Mouse (Mus musculus) brown adipose tissue, adult 24 weeks (tissue): ENCODE data around the gene Slc22a21. TPM values are rescaled to one million over a fixed set of nuclear protein-coding genes. Genes with fewer than 3 reads are reported as not detected.
A peak's percentile ranks its signal among the peaks of the same experiment; 100 is the strongest.
"Not testable (repeated sequence)": the region's sequence is repeated elsewhere in the genome, so short reads cannot be mapped to it uniquely, and the experiment has no call there.

Source experiments
- H3K27ac ChIP-seq: fragments of 200-500 bp; replicated peaks from 2 replicates; pipeline ENCODE4 v1.5.1; 2012; ENCODE audit warnings: low read depth, mild to moderate bottlenecking, low read length
- H3K4me1 ChIP-seq: fragments of 200-500 bp; 2 replicates; pipeline ENCODE4 v1.6.1; 2012; ENCODE audit warnings: low read length, mixed read lengths; ENCODE audit not compliant: control insufficient read depth, insufficient read depth, insufficient read length
- H3K4me3 ChIP-seq: fragments of 200-500 bp; 2 replicates; pipeline ENCODE4 v1.5.1; 2012; ENCODE audit warnings: low read depth, mild to moderate bottlenecking, low read length, moderate library complexity; ENCODE audit not compliant: insufficient read depth
- polyA plus RNA-seq: library from polyadenylated mRNA; stranded (reverse); fragments of >200 nt; gene quantifications from 2 replicates; pipeline ENCODE4 v1.2.4, GENCODE M21; 2012; ENCODE audit not compliant: missing spikeins, insufficient read depth, insufficient read length

The Slc22a21 gene
- polyA plus RNA-seq, 1 experiment = 1.4 TPM

DNA sequence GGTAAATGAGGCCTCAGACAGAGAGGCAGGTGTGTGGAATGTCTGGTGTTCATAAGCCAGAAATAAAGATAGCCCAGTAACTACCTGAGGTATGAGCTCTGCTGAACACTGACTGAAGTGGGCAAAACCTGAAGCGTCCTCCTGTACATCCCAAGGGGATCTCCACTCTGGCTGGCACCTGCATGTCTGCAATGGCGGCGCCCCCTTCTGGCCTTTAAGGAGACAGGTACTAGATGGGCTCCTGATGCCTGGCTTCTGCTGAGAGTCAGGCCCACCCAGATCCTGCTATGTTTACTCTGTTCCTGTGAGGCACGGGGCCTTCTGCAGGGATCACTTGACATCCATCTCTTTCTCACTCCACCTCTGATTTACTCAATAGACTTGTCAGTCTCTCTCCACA lies 22.0 kb downstream of the Slc22a21 start:
- not testable (repeated sequence) for H3K4me3 ChIP-seq, H3K4me1 ChIP-seq, H3K27ac ChIP-seq

DNA sequence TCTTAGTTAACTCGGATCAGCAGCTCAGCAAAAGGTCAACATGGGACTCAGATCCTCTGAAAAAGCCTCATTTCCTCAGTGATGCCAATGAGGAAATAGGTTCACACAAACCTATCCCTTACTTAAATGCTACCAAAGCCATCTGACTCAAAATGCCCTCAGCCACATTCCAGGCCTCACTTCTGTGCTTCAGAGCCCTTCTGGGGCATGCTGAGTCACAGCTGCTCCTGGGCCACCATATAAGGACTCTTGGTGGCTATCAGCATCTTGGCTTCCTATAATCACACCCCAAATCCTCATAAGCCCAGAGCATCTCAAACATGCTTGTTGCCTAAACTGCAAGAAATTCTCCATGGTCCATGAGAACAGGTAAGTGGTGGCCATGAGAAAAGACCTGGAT lies 23.5 kb downstream of the Slc22a21 start:
- Histone ChIP-seq H3K27ac (no peak overlapping the region), H3K4me1 (no peaks in the 10 kb centered on the region), H3K4me3 (no peak overlapping the region)

DNA sequence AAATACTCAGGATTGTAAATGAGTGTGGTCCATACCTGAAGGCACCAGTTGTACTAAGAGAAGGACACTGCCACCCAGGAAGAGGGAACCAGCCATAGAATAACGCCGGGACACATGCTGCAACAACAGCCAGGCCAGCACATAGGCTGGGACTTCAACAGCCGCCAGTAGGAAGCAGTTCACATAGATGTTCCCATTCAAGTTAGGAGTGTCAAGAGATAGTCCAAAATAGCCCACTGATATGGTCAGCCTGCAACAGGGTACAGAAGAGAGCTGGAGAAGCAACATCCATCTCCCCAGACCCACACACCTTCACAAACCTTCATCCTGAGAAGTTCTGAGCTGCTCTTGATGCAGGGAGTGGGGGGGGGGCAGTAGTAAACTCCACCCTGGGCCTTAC lies 25.5 kb downstream of the Slc22a21 start:
- Histone ChIP-seq H3K4me1 (no peaks in the 10 kb centered on the region), H3K4me3 (no peak overlapping the region), H3K27ac (no peak overlapping the region)

DNA sequence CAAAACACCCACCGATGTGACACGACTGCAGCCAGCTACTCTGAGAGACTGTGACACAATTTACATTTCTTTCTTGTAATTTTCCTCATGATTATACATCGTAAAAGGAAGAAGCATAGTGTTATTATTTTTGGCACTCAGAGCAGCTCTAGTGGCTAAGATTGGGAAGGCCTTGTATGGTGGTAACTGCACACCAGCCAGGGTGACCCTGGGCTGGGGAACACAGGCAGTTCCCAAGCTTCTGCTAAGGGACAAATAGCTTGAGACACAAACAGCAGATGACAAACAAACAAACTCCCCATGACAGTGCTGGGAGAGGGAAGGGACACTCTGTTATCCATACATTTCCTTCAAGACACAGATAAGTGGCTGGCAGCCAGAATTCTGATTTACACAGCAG lies 30.0 kb downstream of the Slc22a21 start:
- H3K4me1 ChIP-seq, H3K27ac ChIP-seq: not testable (repeated sequence)

DNA sequence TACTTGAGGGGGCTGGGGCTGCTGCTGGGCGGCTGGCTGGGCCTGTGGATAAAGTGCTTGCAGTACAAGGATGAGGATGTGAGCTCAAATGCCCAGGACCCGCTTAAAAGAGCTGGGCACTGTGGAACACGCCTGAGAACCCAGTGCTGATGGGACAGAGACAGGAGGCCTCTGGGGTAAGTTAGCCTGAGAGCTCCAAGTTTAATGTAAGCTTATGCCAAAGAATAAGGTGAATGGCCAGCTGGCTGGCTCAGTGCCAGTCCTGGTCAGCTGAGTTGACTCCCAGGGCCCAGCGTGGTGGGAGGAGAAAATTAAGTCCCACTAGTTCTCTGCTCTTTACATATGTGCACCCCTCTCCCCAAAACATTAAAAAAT lies 48.2 kb downstream of the Slc22a21 start:
- H3K4me3 ChIP-seq, H3K27ac ChIP-seq: not testable (repeated sequence)

More for the DNA sequence above, 30.0 kb downstream of the Slc22a21 start:
- H3K4me3 ChIP-seq = not testable (repeated sequence)

DNA sequence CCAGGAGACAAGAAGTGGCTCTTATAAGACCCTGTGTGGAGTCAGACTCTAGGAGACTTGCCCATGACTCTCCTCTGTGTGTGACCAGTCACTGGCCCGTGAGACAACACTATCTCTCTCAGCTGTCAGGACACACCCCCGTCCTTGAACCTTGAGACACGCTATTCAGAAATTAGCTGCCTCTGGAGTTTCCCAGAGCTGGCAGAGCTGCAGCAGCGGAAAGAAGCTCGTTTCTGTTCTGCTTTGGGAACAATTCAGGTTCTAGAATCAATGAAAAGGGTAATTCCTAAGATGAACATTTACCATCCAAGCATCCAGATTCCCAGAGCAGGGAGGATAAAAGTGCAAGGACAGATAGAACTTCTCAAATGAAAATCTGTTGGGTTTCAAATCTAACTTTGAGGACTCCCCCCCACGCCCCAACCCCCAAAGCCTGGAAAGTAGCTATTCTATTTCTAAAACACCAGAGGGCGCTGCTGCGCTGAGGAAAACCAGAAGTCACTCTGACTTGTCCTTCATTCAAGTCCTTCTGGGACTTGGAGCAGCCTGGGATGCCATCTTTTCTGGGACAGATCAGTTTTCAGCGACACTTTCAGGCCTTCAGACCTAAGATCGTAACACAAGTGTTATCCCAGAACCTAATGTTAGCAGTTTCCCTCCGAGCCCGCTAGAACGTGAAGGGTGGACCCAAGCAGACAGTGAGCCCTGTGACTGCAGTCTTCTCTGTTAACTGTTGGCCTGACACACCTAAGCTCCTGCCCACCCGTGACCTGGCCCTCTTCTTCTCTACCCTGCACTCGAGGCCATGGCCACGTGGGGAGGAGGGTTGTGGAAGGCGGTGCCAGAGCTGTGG lies 48.8 kb downstream of the Slc22a21 start:
- Histone ChIP-seq H3K27ac (no peak overlapping the region), H3K4me3 (no peak overlapping the region), H3K4me1 (no peaks in the 10 kb centered on the region; the same call in 1 of the 2 replicates)

More for the DNA sequence above, 48.2 kb downstream of the Slc22a21 start:
- H3K4me1 ChIP-seq = not testable (repeated sequence)

DNA sequence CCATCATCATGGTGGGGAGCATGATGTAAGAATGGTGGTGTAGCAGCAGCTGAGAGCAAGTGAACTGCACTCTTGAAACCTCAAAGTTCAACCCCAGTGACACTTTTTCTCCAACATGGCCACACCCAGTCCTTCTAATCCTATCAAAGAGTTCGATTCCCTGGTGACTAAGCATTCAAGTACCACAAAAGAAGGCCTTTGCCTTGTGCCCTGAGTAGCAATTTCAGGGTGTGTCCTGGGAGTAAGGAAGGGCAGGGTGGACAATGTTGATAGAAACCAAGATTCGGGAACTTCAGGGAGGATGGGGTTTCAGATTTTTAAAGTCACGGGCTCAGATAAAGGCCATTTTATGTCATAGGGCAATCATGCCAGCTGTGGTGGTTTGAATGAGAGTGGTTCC lies 50.4 kb downstream of the Slc22a21 start:
- Histone ChIP-seq H3K4me3 (no peak overlapping the region), H3K4me1 (no peaks in the 10 kb centered on the region; the same call in 1 of the 2 replicates), H3K27ac (no peak overlapping the region)

DNA sequence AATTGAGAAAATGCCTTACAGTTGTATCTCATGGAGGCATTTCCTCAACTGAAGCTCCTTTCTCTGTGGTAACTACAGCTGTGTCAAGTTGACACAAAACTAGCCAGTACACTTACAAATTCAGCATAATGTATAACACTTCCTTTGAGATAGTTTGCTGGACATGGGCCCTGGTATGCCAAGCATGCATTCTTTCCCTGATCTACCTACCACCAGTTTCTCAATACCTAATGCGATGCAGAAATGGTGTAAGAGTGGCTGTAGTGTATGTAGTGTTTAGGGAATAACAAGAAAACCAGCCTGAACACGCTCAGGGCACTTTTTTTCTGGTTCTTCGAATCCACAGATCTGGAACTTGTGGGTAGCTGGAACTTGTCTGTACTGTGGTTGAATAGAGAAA lies 51.5 kb downstream of the Slc22a21 start:
- Histone ChIP-seq H3K27ac (no peak overlapping the region), H3K4me1 (no peaks in the 10 kb centered on the region; the same call in 1 of the 2 replicates), H3K4me3 (no peak overlapping the region)

DNA sequence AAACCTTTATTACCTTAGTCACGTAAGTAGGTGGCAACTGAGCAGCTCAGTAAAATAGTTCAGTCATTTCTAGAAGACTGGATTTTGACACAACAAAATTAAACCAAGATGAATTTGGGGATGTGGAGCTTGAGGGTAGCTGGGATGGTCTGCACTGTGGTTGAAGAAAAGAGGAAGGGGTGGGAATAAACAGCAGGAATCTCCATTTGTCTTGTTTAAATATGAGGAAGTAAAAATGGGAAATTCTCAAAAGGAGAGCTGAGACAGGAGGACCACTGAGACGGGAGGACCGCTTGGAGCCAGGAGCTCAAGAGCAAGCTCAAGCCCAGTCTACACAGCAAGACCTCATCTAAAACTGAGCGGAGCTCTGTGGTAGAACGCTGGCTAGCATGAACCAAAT lies 53.8 kb downstream of the Slc22a21 start:
- Histone ChIP-seq H3K4me3 (no peak overlapping the region), H3K27ac (no peak overlapping the region), H3K4me1 (no peaks in the 10 kb centered on the region; the same call in 1 of the 2 replicates)

DNA sequence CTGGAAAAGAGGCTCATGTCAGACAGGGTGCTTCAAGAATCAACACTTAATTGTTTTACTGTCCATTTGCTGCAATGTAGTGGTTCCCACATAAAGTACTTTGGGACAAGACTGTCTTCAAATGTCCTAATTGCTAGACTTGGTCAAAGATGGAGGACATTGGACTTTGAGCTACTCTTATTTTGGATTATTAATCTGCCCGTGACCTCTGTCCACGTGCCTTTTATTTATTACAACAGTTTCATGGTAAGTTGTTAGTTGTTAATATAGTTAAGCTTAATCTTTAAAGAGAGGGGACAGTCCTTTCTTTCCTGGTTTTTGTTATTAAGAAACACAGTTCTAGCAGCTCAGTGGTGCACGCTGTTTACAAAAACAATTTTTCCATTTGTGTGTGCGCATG lies 61.3 kb downstream of the Slc22a21 start:
- Histone ChIP-seq H3K27ac (no peak overlapping the region), H3K4me3 (no peak overlapping the region), H3K4me1 (no peaks in the 10 kb centered on the region)

DNA sequence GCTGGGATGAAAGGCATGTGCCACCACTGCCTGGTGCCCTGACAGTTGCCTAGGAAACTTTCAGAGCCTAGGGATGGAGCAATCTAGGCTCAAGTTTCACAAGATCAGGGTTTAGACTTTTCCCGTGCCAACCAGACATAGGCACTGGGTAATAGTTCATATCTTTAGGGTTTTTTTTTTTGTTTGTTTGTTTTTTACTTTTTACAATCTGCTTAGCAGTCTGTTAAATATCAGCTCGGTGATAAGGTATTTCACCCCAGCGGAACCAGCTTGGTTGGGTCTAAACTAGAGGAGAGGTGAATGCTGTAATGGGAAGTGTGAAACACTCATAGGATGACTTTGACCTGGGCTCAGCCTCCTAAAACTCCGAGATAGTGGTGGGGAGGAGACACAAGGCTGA lies 69.1 kb downstream of the Slc22a21 start:
- Histone ChIP-seq H3K4me1 (peaks cover 2% of the 10 kb centered on the region; the same call in 1 of the 2 replicates), H3K4me3 (no peak overlapping the region), H3K27ac (peak overlapping the region; percentile 92)

DNA sequence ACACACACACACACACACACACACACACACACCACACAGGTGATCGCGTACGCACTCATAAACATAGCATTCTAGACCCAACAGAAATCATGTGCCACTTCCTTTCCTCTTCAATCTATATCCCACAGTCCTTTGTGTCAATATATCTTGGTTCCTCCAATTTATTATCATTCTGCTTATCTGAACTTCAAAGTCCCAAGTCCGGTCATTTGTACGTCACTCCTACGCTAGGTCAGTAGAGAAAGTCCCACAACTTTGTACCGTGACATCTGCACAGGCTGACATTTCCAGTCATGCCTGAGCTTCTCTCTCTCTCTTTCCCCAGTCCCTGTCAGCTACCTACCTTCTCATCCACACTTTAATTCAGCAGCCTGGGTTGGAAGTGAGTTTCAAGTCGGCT lies 71.4 kb downstream of the Slc22a21 start:
- Histone ChIP-seq H3K4me1 (peaks cover 11% of the 10 kb centered on the region), H3K27ac (no peak overlapping the region), H3K4me3 (no peak overlapping the region)

DNA sequence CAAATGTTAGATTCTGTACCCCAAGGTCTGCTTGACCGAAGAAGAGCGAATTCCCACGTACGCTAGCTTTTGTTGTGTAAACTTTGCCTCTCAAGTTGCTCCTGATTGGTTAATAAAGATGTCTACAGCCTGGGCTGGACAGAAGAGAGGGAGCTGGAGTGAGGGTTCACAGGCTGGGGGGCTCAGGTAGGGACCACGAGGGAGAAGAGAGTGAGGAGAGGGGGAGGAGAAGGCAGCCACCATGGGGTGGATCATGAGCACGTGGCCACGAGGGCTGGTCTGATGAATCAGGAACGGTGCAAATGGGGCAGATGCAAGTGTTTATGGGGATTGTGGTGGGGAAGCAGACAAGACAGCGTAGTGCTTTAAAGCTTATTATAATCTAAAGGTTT lies 75.6 kb downstream of the Slc22a21 start:
- H3K27ac ChIP-seq = peak overlapping the region; percentile 85
- no peak overlapping the region for H3K4me3 ChIP-seq
- peaks cover 15% of the 10 kb centered on the region for H3K4me1 ChIP-seq

DNA sequence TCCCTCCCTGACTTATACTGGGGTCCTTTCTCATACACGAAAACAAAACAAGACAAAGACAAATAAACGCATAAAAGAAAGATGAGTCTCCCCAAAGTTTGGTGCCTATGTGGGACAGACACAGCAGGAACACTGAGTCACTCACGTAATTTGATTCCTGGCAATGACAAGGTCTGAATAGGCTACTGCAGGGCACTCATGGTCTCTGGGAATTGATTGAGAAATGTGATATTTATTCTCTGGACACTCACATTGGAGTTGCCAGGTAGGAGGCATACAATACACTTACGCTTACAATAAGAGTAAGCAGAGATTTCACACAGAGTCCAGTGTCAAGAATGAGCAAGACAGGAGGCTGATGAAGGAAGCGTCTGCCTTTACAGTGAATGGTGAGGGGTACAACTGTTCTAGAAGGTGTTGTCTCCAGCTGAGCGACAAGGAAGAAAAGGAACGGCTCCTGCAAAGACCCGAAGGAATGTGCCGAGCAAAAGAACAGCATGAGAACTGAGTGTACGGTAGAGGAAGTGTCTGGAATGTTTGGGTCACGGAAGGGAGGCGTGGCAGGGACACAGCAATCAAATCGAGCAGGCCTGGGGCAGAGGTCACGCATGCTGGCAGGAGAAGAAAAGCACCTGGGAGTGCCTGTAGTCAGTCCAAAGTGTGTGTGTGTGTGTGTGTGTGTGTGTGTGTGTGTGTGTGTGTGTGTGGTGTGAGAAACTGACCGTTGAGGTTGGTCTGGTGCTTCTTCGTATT lies 76.2 kb downstream of the Slc22a21 start:
- no peak overlapping the region for H3K4me3 ChIP-seq
- H3K27ac ChIP-seq = peak overlapping the region; percentile 85
- H3K4me1 ChIP-seq = peaks cover 15% of the 10 kb centered on the region

DNA sequence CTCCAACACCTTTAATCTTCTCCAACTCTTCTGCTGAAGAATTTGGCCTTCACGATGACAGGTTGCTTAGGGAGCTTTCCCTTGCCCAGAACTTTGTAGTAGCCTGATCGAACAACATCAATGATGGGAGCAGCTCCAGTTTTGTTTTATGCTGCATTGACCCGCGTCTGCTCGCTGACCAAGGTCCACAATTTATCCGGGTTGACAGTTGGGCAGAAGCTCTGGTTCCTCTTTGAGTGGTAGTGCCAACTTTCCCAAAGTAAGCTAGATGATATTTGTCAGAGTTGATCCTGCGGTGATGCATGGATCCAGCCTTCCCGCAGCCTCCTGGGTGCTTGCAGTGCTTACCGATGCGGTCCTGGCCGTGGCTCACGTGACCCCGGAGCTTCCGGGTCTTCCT lies 77.4 kb downstream of the Slc22a21 start:
- Histone ChIP-seq H3K4me1 (peaks cover 15% of the 10 kb centered on the region), H3K4me3 (no peak overlapping the region), H3K27ac (no peak overlapping the region)

DNA sequence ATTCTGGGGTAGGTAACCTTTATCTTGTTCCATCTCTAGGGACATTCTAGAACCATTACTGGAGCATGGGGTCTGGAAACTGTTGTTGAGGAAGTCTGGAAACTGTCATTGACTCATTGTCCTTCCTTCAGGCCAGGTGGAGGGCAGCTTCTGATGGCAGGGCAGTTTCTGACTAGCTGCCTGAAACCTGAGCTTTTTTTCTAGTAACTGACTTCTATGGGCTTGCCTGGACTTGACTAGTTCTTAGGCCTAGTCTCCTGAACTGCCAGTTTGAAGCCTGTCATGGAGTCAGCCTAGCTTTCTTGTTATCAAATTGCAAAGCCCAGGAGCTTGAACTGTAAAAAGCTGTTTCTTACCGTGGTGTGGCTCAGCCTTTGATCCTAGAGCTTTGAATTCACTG lies 79.1 kb downstream of the Slc22a21 start:
- Histone ChIP-seq H3K4me3 (no peak overlapping the region), H3K27ac (no peak overlapping the region), H3K4me1 (peaks cover 15% of the 10 kb centered on the region)
